Mouse (Mus musculus): ENCODE measurements around the gene Pwwp2b. TPM values are rescaled to one million over a fixed set of nuclear protein-coding genes. Genes with fewer than 3 reads are reported as not detected.
A peak's percentile ranks its signal among the peaks of the same experiment; 100 is the strongest.

The Pwwp2b gene
- polyA plus RNA-seq, 1 experiment from 2014 or later = 27.5 TPM

DNA sequence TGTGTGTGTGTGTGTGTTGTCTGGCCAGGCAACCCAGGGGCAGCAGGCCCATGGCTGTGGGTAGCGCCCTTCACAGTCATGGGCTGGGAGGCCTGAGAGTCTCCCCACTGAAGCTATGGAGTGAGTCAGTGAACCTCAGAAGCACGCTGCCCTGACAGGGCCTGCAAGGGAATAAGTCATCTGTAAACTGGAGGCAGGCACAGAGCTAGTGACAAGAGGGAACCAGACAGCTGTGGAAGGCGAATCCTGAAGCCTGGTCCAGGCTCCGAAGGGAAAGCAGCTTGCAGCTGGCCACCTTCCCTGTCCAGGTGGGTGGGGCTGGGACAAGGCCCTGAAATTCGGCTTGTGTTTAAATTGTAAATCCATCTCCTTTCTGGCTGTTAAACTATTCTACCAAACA lies 2.2 kb upstream of the Pwwp2b start:
- no peak for DNase-seq (ENCODE audit: low spot score)
- ATAC-seq = no peak
- 67% methylated on average over 5 of the region's 5 CpGs for WGBS
- Histone ChIP-seq H3K4me2 (replicated peaks; ENCODE audit: low read depth, low read length) (no peak overlapping the region), H3K9ac (replicated peaks; ENCODE audit: low read depth) (no peak overlapping the region), H3K36me3 (ENCODE audit: insufficient read depth, low read length) (no peaks in the 10 kb centered on the region), H3K9me3 (ENCODE audit: low read length) (no peaks in the 10 kb centered on the region), H3K27ac (ENCODE audit: low read length) (no peak overlapping the region), H3K27me3 (replicated peaks; ENCODE audit: insufficient read depth, low read length) (no peaks in the 10 kb centered on the region), H3K4me3 (ENCODE audit: low read depth, low read length) (no peak overlapping the region), H3K4me1 (ENCODE audit: insufficient read depth, low read depth, low read length) (peaks cover 37% of the 10 kb centered on the region)
- TF ChIP-seq CTCF (IDR thresholded peaks at IDR 0.05) = no peak
- no peak for TF ChIP-seq EP300 (IDR thresholded peaks at IDR 0.05)

DNA sequence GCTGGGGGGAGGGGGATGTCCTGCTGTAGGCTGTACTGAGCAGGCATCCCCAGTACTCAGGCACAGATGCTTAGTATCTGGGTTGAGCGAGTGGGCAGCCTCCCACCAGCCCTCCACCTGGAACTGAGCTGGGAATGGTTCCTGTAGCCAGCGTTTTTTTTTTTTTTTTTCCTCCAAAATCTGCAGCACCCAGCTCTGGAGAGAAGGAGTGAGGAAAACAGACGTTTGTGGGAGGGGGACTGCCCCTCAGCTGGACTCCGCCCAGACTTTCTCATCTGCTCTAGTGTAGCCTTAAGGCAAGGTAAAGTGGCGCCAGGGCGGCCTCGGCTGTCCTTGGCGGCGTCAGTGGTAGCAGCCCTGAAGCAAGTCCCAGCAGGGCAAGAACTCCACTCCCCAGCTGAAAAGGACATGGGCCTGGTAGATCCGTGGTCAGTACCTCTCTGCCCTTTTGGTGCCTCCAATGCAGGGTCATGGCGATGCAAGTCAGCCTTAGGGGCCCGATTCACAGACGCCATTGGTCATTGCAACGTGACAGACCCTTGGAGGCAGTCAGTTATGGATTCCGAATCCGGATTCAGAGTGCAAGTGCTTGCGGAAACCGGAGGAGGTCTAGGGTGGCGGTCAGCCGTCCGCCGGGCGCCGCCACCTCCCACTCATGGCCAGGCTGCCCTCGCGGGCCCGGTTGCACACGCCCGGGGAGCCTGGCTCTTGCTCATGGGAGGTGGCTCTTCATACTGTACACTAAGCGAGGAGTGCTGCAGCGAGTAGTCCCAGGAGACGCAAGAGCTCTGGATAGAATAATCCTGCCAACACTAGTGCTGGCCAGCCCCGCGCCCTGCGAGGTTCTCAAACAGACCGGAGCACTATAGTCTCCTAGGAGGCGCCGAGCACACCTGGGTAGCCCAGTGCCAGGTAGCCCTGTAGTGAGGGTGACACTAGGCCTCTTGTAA lies 1.1 kb upstream of the Pwwp2b start:
- peaks cover 47% of the 10 kb centered on the region for H3K4me1 ChIP-seq (ENCODE audit: insufficient read depth, low read depth, low read length)
- no peaks in the 10 kb centered on the region for H3K9me3 ChIP-seq (ENCODE audit: low read length)
- H3K4me2 ChIP-seq (replicated peaks; ENCODE audit: low read depth, low read length) = peak overlapping the region; percentile 77

DNA sequence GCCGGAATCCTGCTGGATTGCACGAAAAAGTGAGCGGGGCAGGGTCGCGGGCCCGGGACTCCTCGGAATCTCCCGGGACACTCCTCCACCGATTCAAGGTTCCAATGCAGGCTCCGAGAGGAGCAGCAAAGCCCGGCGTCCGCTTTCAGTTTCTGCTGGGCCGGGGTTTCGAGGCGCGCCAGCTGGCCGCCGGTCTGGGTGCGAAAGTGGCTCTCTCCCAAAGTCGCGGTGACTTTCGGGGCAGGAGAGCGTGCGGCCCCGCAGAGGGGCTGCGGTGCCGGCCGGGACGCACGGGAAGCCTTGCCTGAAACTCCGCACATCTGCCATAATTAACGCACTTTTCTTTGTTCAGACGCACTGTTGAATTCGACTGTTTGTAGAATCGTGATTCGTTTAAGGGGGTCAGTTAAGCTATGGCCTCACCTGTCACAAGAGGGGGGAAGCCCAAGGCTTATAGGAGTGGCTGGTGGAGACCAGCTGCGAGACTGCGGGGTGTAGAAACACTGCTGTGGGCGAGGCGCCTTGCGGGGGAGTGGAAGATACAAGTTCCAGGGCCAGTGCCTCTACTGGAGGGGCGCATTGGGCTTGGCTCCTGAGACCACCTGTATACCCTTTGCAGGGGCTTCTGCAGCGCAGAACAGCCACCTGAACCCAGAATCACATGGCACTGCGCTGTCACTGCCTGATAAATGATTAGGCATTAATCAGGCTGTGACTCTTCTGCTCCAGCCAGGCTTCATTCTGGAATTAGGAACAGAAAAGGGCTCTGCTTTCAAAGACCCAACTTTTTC lies 528 bp downstream of the Pwwp2b start:
- WGBS = 1% methylated on average over 42 of the region's 45 CpGs

More for the DNA sequence above, 1.1 kb upstream of the Pwwp2b start:
- 5% methylated on average over 38 of the region's 38 CpGs for WGBS
- ATAC-seq (peak; percentile 63), DNase-seq (ENCODE audit: low spot score) (peak; percentile 77)
- H3K27me3 ChIP-seq (replicated peaks; ENCODE audit: insufficient read depth, low read length) = no peaks in the 10 kb centered on the region
- peak overlapping the region; percentile 78 for H3K9ac ChIP-seq (replicated peaks; ENCODE audit: low read depth)
- TF ChIP-seq CTCF (IDR thresholded peaks at IDR 0.05) (no peak), EP300 (IDR thresholded peaks at IDR 0.05) (no peak)
- peak overlapping the region; percentile 81 for H3K4me3 ChIP-seq (ENCODE audit: low read depth, low read length)
- H3K36me3 ChIP-seq (ENCODE audit: insufficient read depth, low read length) = no peaks in the 10 kb centered on the region
- peak overlapping the region; percentile 91 for H3K27ac ChIP-seq (ENCODE audit: low read length)

DNA sequence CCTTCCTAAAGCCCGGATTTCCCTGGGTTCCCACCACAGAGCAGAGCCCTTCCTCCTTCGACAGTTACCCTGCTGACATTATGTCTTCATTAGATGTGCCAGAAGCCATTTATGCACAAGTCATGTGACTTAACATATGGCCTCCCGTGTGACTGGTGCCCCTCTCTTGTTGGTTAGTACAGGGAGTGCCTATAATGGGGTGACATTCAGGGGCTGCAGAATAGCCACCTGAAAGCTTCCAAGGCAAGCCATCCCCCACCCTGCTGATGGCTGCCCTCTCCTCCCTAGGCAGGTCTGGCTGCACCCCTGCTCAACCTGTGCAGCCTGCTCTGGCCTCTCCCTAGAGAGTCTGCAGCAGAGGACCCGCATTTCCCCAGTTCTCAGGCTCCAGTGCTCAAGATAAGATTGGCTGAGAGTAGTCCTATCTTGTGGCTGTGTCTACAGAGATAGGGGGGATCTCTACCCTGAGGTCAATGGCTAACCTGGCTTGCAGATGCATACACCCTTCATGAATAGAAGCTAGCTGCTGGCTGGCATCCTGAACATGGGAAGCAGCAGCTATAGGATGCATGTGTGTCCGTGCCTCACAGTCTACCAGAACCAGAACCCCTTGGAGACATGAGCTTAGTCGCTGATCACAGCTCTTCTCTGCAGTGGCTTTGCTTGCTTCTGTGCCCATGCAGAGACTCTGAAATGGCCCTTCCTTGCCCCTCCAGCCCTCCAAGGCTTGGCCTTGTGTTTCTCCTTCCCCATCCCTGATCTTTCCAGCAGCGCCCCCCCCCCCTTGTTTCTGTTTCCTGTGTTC lies 1.3 kb downstream of the Pwwp2b start:
- WGBS = 24% methylated on average over 6 of the region's 7 CpGs
- no peak for DNase-seq (ENCODE audit: low spot score)
- H3K36me3 ChIP-seq (ENCODE audit: insufficient read depth, low read length) = 0 out of 2 replicates have a peak, but pooled peaks cover 1% of the 10 kb centered on the region

More for the DNA sequence above, 528 bp downstream of the Pwwp2b start:
- Histone ChIP-seq H3K27ac (ENCODE audit: low read length) (peak overlapping the region; percentile 91), H3K36me3 (ENCODE audit: insufficient read depth, low read length) (no peaks in the 10 kb centered on the region), H3K4me2 (replicated peaks; ENCODE audit: low read depth, low read length) (peak overlapping the region; percentile 77), H3K27me3 (replicated peaks; ENCODE audit: insufficient read depth, low read length) (no peaks in the 10 kb centered on the region), H3K4me1 (ENCODE audit: insufficient read depth, low read depth, low read length) (peaks cover 60% of the 10 kb centered on the region), H3K4me3 (ENCODE audit: low read depth, low read length) (peak overlapping the region; percentile 81), H3K9me3 (ENCODE audit: low read length) (no peaks in the 10 kb centered on the region), H3K9ac (replicated peaks; ENCODE audit: low read depth) (peak overlapping the region; percentile 78)
- peak; percentile 2 for ATAC-seq
- DNase-seq (ENCODE audit: low spot score) = peak; percentile 42
- TF ChIP-seq CTCF (IDR thresholded peaks at IDR 0.05) = no peak
- no peak for TF ChIP-seq EP300 (IDR thresholded peaks at IDR 0.05)

DNA sequence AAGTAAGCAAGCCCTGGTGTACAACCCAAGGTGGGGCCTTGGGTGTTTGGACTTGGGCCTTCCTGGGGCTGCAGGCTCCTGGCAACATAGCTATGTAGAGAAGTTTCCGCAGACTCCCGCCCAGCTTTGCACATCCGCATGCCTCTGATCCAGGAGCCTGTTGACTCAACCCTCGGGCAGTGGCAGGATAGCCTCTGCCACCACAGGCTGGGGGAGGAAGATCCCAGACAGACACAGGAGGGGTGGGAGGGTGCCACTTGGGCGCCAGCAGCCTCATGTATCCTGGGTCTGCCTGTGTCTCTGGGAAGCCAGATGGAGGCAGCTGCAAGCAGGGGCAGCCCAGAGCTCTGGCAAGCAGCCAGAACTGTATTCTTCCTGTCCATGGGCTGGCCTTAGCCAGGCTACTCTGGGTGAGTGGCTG lies 3.6 kb downstream of the Pwwp2b start:
- Histone ChIP-seq H3K4me2 (replicated peaks; ENCODE audit: low read depth, low read length) (peak overlapping the region; percentile 8; the same call in 1 of the 2 replicates), H3K27me3 (replicated peaks; ENCODE audit: insufficient read depth, low read length) (no peaks in the 10 kb centered on the region), H3K4me3 (ENCODE audit: low read depth, low read length) (no peak overlapping the region), H3K4me1 (ENCODE audit: insufficient read depth, low read depth, low read length) (peaks cover 56% of the 10 kb centered on the region), H3K36me3 (ENCODE audit: insufficient read depth, low read length) (peaks cover 14% of the 10 kb centered on the region; the same call in 1 of the 2 replicates), H3K9ac (replicated peaks; ENCODE audit: low read depth) (no peak overlapping the region), H3K9me3 (ENCODE audit: low read length) (no peaks in the 10 kb centered on the region), H3K27ac (ENCODE audit: low read length) (peak overlapping the region; percentile 91)
- ATAC-seq = peak; percentile 31
- TF ChIP-seq CTCF (IDR thresholded peaks at IDR 0.05) (peak; percentile 29), EP300 (IDR thresholded peaks at IDR 0.05) (peak; percentile 71; the same call in 1 of the 2 replicates)
- DNase-seq (ENCODE audit: low spot score) = peak; percentile 82
- 22% methylated on average over 5 of the region's 5 CpGs for WGBS

More for the DNA sequence above, 1.3 kb downstream of the Pwwp2b start:
- H3K9me3 ChIP-seq (ENCODE audit: low read length) = no peaks in the 10 kb centered on the region
- TF ChIP-seq EP300 (IDR thresholded peaks at IDR 0.05) (no peak), CTCF (IDR thresholded peaks at IDR 0.05) (no peak)
- peak overlapping the region; percentile 78 for H3K9ac ChIP-seq (replicated peaks; ENCODE audit: low read depth)
- H3K27me3 ChIP-seq (replicated peaks; ENCODE audit: insufficient read depth, low read length) = no peaks in the 10 kb centered on the region
- peak overlapping the region; percentile 77 for H3K4me2 ChIP-seq (replicated peaks; ENCODE audit: low read depth, low read length)
- H3K27ac ChIP-seq (ENCODE audit: low read length) = peak overlapping the region; percentile 91
- ATAC-seq = no peak
- peak overlapping the region; percentile 81 for H3K4me3 ChIP-seq (ENCODE audit: low read depth, low read length)
- H3K4me1 ChIP-seq (ENCODE audit: insufficient read depth, low read depth, low read length) = peaks cover 61% of the 10 kb centered on the region
